Mouse (Mus musculus): ENCODE data around the gene Spi1.

Spi1 gene

DNA sequence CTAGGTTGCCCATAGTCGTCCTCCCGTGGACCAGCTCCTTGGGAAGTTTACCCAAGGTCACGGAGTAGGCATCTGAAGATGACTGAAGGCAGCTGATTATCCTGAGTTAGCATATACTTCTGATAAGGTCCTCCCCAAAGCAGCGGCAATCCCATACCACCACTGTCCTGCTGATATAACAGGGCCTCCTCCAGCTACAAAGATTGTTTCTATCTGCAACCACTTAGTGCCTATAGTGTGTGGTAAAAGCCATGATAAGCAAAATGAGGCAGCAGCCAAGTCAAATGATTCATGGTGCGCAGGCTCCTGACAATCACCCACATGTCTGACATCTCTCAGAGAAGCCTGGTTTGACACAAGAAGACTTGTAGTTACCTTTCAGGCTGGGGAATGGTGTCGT, 82.8 kb downstream of the Spi1 start:
- no peak for DNase-seq (ENCODE audit: extremely low read depth, low read depth, low spot score)
